Mouse (Mus musculus): ENCODE measurements at regions not wholly inside any gene's neighbourhood (a gene's known extent, or its start where the extent isn't known, plus 50 kb on each side); places are given as distances from the start of the nearest gene placed in this dataset.

DNA sequence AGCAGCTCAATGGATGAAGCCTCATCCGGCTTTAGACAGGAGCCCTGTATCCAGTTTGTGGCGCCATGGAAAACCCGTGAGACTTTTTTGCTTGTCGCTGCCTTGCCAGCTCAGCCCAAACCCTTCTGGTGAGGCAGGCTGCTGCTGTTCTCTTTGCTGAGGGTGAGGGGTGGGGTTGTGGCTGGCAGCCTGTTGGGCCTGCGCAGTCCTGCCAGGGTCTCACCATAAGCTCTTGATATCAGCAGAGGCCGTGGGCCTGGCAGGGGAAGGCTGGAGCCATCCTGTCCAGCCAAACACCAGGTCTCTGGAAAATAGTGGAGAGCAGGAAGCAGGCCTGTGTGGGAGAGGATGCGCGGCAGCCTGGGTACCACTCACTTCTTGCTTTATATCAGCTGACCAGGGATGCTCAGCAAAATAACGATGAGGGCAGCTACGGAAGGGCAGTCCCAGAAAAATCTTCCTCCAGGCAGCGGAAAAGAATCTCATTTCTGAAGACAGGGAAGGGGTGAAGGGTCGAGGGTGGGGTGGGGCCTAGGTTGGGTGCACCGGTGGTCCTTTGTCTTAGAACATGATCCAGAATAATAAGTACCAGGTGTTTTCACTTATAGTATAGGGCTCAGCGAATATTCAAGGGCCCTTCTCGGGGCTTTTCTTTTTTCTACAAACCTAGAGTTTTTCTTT, 73.4 kb upstream of the Medag start:
- DNase-seq (ENCODE audit: low spot score) = no peak

DNA sequence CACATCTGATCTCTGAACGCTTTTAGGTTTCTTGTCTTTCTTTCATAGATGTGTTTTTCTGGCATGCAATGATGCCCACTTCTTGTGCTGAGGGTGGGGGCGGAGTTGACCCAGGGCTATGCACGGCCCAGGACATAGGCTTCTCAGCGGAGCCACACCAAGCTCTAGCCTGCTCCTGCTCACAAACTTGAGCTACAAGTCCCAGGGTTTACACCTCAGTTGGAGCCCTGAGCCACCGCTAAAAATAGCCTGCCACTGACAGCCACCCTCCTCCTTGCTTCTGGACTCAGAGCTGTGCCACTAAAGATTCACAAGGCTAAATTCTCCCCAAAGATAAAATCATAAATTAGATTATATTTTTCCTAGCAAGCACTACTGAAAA, 72.9 kb upstream of the Medag start:
- no peak for DNase-seq (ENCODE audit: low spot score)

DNA sequence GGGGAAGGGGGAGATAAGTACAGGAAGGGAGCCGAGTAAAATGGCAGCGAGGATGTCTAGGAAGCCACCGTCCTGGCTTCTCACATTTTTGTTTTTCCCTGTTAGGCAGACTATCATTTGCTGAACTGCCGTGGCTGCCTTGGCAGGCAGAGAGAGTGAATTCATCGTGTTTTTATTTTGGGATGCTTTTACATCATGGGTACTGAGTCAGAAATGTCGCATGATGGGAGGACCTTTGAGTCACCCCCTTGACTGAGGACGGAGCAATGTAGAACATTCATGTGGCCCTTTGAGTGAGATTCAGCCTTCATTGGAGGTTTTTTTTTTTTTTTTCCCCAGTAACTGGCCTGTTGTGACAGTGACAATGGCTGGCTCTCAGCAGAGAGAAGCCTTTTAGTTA, 71.2 kb upstream of the Medag start:
- DNase-seq (ENCODE audit: low spot score) = no peak

DNA sequence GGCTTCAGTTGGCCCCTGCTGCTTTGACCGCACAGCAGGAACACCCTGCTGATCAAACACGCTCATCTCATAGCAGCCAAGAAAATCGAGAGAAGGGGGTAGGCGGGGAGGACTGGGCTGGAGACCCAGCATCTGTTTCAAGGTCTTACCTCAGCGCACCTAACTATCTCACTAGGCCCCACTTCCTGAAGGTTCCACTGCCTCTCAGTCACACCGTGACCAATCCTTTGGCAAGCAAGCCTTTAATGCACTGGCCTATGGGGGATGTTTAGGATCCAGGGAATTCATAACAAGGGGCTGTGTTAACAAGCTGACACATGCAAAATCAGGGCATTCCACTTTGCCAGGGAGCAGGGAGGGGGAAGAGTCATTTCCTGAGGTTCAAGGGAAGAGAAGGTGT, 70.1 kb upstream of the Medag start:
- DNase-seq (ENCODE audit: low spot score) = no peak

DNA sequence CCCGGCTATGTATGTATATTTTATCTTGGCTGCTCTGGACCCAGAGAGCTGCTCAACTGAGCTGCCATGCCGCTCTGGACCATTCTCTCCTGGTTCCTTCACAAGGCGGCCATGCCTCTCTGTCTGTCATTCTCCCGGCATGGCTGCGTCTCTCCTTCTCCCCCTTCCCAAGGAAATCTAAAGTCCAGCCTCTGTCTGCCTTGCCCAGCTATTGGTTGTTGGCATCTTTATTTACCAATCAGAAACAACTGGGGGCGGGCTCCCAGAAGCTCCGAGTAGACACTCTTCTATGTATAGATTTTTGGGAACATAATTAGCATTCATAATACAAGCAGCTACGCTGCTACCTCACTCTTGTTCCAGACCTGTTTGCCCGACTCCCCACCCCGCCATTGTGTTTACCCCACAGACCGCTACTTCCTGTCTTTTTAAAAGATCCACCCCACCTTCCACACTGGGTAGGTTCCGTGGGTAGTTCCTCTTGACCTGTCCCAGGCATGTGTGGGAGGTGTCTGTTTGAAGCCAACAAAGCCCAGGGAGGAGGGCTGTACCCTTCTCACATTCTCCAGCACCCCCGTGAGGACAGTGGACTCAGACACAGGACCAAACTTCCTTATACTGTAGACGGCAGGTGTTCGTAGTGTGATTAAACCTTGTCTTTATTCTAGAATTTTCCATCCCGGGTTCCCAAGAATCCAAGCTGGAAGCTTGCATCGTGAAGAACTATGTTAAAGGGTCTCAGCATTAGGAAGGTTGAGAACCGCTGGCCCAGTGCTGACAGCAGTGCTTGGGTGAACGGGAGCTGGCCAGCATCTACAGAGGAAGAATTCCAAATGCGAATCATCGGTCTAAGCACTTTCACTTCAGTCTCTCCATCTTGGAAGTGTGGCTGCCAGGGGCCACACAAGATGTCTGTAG, 67.7 kb upstream of the Medag start:
- no peak for DNase-seq (ENCODE audit: low spot score)

DNA sequence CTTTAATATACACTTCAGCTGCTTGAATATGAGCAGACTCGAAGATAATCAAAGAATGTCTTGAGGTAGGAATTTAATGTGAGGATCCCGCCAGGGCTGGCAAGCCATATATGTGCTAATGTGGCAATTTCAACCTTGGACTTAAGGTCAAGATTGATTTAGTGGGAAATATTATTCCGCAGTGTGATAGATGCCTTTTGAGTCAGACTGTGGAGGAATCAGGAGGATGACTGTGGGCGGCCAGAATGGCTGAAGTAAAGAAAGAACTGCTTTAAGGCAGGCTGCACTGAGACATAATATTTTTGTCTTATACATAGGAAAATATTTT, 67.1 kb upstream of the Medag start:
- DNase-seq (ENCODE audit: low spot score) = no peak

DNA sequence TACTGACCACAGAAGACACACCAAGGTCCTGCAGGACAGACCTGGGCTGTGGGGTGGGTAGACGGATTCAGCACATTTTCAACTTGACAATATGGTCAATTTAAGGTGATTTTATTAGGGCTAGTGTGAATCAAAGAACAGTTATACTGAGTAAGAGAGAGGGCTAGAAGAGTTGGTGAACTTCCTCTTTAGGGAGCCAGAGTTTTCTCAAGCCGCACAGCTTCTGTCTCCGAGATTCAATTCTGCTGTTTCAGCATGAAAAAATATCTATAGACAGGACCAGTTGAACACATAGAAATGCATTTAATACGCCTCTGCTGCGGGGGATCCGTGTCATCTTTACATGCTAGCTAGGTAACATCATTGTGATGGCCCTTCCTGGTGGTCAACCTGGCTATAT, 66.4 kb upstream of the Medag start:
- no peak for DNase-seq (ENCODE audit: low spot score)

DNA sequence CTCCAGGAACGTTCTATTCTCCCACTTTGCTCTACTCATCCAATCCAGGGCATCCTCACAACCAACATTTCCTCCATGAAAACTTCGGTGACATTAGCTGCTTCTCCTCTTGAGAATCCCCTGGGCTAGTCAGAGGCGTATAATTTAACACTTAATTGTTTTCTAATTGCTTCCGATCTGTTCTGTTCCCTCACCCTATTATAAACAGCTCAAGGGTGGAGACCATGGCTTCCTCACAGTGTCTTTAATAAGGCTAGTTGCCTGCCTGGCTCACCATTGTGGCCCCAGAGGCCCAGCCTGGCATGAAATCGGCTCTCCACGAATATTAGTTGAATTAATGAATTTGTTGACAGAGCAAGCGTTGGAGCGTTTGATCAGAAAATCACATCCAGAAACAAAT, 61.9 kb upstream of the Medag start:
- no peak for DNase-seq (ENCODE audit: low spot score)

DNA sequence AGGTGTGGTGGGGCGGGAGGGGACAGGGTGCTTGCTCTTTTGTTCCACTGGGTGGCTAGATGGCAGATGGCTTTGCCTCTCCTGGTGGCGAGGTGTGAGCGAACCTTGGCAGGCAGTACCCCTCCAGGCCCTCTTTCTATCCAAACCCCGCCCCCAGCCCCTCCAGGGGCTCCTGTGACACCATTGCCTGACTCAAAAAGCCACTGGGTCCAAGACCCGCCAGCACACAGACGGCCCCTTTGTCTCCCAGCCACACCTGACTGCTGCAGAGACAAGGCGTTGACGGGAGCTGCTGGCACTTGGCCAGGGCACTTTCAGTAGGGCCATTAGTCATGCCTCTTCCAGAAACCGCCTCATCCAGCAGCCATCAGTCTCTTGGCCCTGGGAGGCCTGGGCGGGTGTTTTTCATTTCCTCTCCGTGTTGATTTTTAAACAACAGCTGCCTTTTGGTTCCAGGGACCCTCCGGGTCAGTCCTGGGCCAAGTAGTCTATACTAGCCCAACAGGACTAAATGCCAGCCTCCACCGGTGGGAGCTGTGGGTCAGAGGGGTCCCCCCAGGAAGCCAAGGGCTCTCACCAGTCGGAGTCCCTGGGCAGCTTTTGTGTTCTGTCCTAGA, 58.4 kb upstream of the Medag start:
- DNase-seq (ENCODE audit: low spot score) = peak; percentile 61

DNA sequence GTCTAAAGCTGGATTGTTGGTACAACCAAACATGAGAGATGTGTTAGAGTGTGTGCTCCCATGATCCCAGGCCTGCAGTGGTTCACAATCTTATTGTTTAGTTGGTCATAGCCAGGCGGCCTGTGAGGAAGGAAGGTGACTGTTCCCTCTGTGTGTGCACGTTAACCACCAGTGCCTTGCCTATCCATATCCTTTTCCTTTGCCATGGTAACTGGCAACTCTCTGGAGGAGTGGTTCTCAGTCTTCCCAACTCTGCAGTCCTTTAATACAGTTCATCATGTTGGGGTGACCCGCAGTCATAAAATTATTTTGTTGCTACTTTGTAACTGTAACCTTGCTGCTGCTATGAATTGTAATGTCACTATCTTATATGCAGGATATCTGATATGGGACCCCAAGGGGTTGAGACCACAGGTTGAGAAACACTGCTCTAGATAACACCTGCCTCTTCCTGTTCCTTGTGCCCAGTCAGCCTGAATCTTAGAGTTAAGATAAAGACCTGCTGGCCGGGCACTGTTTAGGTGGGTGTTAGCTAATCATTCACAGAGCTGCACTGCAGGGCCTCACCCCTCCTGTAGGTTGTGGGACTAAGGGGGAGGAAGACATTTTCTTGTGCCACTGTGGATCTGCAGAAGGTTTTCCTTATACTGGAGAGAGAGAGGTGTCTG, 57.0 kb upstream of the Medag start:
- DNase-seq (ENCODE audit: low spot score) = peak; percentile 62

DNA sequence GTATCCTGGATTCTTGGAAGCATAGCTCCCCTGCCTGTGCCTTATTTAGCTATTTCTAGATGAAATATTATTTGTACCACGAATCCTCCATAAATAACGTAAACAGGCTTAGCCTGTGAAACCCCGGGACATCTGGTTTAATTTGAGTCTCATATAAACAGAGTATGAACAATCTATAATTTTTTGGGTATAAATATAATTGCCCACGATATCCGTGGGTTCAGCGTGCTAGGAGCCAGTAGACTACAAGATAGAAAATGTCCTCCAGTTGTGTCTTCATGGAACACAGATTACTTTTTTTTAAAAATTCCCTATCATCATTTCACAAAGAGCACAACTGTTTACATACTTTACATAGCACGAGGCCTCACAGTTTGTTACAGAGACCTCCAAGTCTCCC, 56.4 kb upstream of the Medag start:
- DNase-seq (ENCODE audit: low spot score) = no peak

DNA sequence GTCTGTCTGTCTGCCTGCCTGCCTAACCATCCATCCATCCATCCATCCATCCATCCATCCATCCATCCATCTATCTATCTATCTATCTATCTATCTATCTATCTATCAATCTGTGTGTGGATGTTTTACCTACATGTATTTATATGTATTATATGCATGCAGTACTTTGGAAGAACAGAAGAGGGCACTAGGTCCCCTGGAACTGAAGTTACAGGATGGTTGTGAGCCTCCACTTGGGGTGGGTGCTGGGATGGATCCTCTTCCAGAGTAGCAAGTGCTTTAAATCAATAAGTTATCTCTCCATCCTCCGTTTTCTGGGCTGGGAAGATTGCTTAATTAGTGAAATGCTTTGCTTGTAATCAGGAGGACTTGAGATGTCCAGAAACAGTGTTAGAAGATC, 54.6 kb upstream of the Medag start:
- DNase-seq (ENCODE audit: low spot score) = no peak

All from c-Kit-positive CD71-positive TER-119-positive erythroid progenitor cells, embryonic 14.5 days (primary cell).